Mouse (Mus musculus): ENCODE data around the gene Ercc2.

GRCm38 (mm10) chr7:19404476-19404875, 22.7 kb downstream of the Ercc2 start, which contains the start of gene Ckm:
- TF ChIP-seq CTCF (conservative IDR thresholded peaks at IDR 0.05 in 1 of 2, IDR thresholded peaks at IDR 0.05 in 1 of 2; ENCODE audit: low read depth in 2 of 2, low read length in 2 of 2) (no peak), MAZ (IDR thresholded peaks at IDR 0.05; ENCODE audit: low read depth, low read length) (no peak), ELF1 (IDR thresholded peaks at IDR 0.05; ENCODE audit: low read depth, low read length) (no peak), JUND (conservative IDR thresholded peaks at IDR 0.05; ENCODE audit: low read depth, low read length) (no peak), EP300 (IDR thresholded peaks at IDR 0.05; ENCODE audit: low read length) (no peak), RCOR1 (conservative IDR thresholded peaks at IDR 0.05; ENCODE audit: low read depth, low read length) (no peak), MYC (IDR thresholded peaks at IDR 0.05; ENCODE audit: low read depth, low read length) (no peak), POLR2A (IDR thresholded peaks at IDR 0.05; ENCODE audit: low read depth, low read length) (no peak), MAX (IDR thresholded peaks at IDR 0.05; ENCODE audit: low read length) (no peak), GABPA (IDR thresholded peaks at IDR 0.05; ENCODE audit: insufficient replicate concordance, low read depth, low read length) (no peak), HCFC1 (IDR thresholded peaks at IDR 0.05; ENCODE audit: low read depth, low read length) (no peak)
